Mouse (Mus musculus) ES-E14 (cell line): ENCODE results near the gene Hist1h2bk.

ENCODE experiments used
- CHD2 ChIP-seq: IDR thresholded peaks from 2 replicates; pipeline ENCODE4 v1.6.1; 2014; ENCODE audit warnings: mild to moderate bottlenecking, low read depth, low read length, inconsistent platforms
- HCFC1 ChIP-seq: IDR thresholded peaks from 2 replicates; pipeline ENCODE4 v1.6.1; 2012; ENCODE audit warnings: low read length, inconsistent platforms, borderline replicate concordance; ENCODE audit not compliant: insufficient read depth
- MAFK ChIP-seq: IDR thresholded peaks from 2 replicates; pipeline ENCODE4 v1.6.1; 2014; ENCODE audit warnings: mild to moderate bottlenecking, low read depth, low read length, inconsistent platforms; ENCODE audit not compliant: insufficient read depth

DNA sequence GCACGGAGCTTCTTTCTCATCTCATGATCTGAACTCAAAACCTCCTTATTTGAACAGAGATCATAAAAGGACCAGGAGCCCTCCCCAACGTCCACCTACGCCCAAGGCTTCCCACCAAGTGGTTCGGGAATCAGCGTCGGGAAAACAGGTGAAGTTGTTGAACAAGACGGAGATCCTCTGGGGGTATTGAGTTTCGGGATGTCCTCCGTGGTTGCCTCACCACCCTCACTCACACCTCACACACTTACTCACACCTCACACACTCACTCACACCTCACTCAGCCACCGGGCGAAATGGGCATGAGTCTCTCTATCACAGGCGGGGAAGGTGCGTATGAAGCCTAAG is 38.9 kb upstream of the Hist1h2bk start:
- TF ChIP-seq HCFC1 (no peak), MAFK (no peak), CHD2 (no peak)
